Comparison of ENCODE assay signal across 7 mouse cellular contexts in the genomic region with DNA sequence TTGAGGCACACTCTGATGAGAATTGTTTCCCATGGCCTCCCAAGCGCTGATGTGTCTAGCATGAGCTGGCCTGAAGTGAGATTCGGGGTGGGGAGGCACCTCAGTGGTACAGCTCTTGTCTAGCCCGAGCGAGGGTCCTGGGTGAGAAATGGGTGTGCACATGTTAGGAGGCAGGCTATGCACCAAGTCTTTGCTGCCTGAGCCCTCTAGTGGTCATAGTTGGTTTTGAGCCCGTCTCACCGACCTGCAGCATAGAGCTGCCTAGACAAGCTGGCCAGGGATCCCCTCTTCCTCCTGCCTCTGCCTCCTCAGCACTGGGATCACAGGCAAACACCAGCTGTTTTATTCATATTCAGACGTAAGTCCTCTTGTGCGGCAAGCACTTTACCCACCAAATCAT. TPM values are rescaled to one million over a fixed set of nuclear protein-coding genes. Genes with fewer than 3 reads are reported as not detected.
A peak's percentile ranks its signal among the peaks of the same experiment; 100 is the strongest.
DNase-seq lines count a peak whose midpoint lies in the region; ATAC-seq lines count a peak whose summit lies in the region.

No protein-coding gene starts in this region.

- H3K4me2 ChIP-seq in intestine, embryonic 15.5 days (replicated peaks): no peak overlapping the region

- WGBS in intestine, embryonic 15.5 days: 21% methylated on average over 8 of the region's 8 CpGs

- peak; percentile 71 for ATAC-seq in intestine, embryonic 15.5 days
- peak; percentile 81 for ATAC-seq in megakaryocyte progenitor cell, adult 5-6 weeks (replicated peaks; ENCODE audit: poor library complexity)

- intact Hi-C loops in left cerebral cortex, postnatal 25 days (cut with DNase I): no loop called here

- DNase-seq in ZHBTc4 (ENCODE audit: low read depth, low spot score): peak; percentile 93
- peak; percentile 80 to 89 for DNase-seq in cerebellum, postnatal 25 days
- DNase-seq in gastrocnemius, postnatal 10 days: peak; percentile 78
- DNase-seq in left cerebral cortex, postnatal 25 days (ENCODE audit: low spot score in 2 of 2): peak; percentile 78 to 90
- peak; percentile 74 for DNase-seq in right cerebral cortex, postnatal 4 days

- H3K4me3 ChIP-seq in intestine, embryonic 15.5 days (replicated peaks): no peak overlapping the region

- peaks cover 24% of the 10 kb centered on the region for H3K36me3 ChIP-seq in intestine, embryonic 15.5 days

- no peaks in the 10 kb centered on the region for H3K9me3 ChIP-seq in intestine, embryonic 15.5 days

- no peak overlapping the region for H3K9ac ChIP-seq in intestine, embryonic 15.5 days

- H3K27me3 ChIP-seq in intestine, embryonic 15.5 days (replicated peaks): no peaks in the 10 kb centered on the region

- peaks cover 22% of the 10 kb centered on the region for H3K4me1 ChIP-seq in intestine, embryonic 15.5 days (replicated peaks)

- H3K27ac ChIP-seq in intestine, embryonic 15.5 days: no peak overlapping the region

RNA-seq across cellular contexts. Expression of gene Fem1a, which starts 7.4 kb away (rescaled TPM):
- 10 to 100 TPM; 91.9 to 99.8 TPM for total RNA-seq in gastrocnemius, postnatal 10 days (2021)
- polyA plus RNA-seq in intestine, embryonic 15.5 days (2015; fragmentation: Nextera tagmentation; extraction: Ambion mirVana): 12.5 and 12.8 TPM in 2 replicates
- 10 to 100 TPM; 33.5 to 34.1 TPM for total RNA-seq in left cerebral cortex, postnatal 25 days (2021)
- total RNA-seq in megakaryocyte progenitor cell, adult 5-6 weeks (2015): 15.3 and 15.9 TPM in 2 replicates
- 20.7 and 23.4 TPM in 2 replicates for total RNA-seq in megakaryocyte progenitor cell, adult 5-6 weeks (2017)

RNA-seq across cellular contexts. Expression of gene Ticam1, which starts 12.6 kb away (rescaled TPM):
- total RNA-seq in gastrocnemius, postnatal 10 days (2021): 1 to 10 TPM; 6.6 to 6.8 TPM
- polyA plus RNA-seq in intestine, embryonic 15.5 days (2015; fragmentation: Nextera tagmentation; extraction: Ambion mirVana): 11.3 and 13.3 TPM in 2 replicates
- total RNA-seq in left cerebral cortex, postnatal 25 days (2021): 1 to 10 TPM; 5.2 to 5.4 TPM
- total RNA-seq in megakaryocyte progenitor cell, adult 5-6 weeks (2015): 9.0 and 11.4 TPM in 2 replicates
- total RNA-seq in megakaryocyte progenitor cell, adult 5-6 weeks (2017): 3.0 and 4.1 TPM in 2 replicates

RNA-seq across cellular contexts. Expression of gene Plin3, which starts 28.7 kb away (rescaled TPM):
- total RNA-seq in gastrocnemius, postnatal 10 days (2021): 10 to 100 TPM; 37.2 to 41.7 TPM
- 153 and 195 TPM in 2 replicates for polyA plus RNA-seq in intestine, embryonic 15.5 days (2015; fragmentation: Nextera tagmentation; extraction: Ambion mirVana)
- 10 to 100 TPM in 1 of 2 experiments, 1 to 10 TPM in 1; 7.6 to 10.3 TPM for total RNA-seq in left cerebral cortex, postnatal 25 days (2021)
- total RNA-seq in megakaryocyte progenitor cell, adult 5-6 weeks (2015): 7.3 and 8.1 TPM in 2 replicates
- total RNA-seq in megakaryocyte progenitor cell, adult 5-6 weeks (2017): 28.1 TPM in 2 replicates

RNA-seq across cellular contexts. Expression of gene Arrdc5, which starts 36.1 kb away (rescaled TPM):
- not detected for total RNA-seq in gastrocnemius, postnatal 10 days (2021)
- not detected in 2 replicates for polyA plus RNA-seq in intestine, embryonic 15.5 days (2015; fragmentation: Nextera tagmentation; extraction: Ambion mirVana)
- not detected for total RNA-seq in left cerebral cortex, postnatal 25 days (2021)
- not detected in 2 replicates for total RNA-seq in megakaryocyte progenitor cell, adult 5-6 weeks (2015)
- total RNA-seq in megakaryocyte progenitor cell, adult 5-6 weeks (2017): not detected in 2 replicates

RNA-seq across cellular contexts. Expression of gene Uhrf1, which starts 39.1 kb away (rescaled TPM):
- total RNA-seq in gastrocnemius, postnatal 10 days (2021): 10 to 100 TPM; 14.4 to 20.3 TPM
- 124 and 125 TPM in 2 replicates for polyA plus RNA-seq in intestine, embryonic 15.5 days (2015; fragmentation: Nextera tagmentation; extraction: Ambion mirVana)
- total RNA-seq in left cerebral cortex, postnatal 25 days (2021): 1 to 10 TPM in 1 of 2 experiments, under 1 TPM in 1; 0.69 to 1.1 TPM
- 67.8 and 80.7 TPM in 2 replicates for total RNA-seq in megakaryocyte progenitor cell, adult 5-6 weeks (2015)
- total RNA-seq in megakaryocyte progenitor cell, adult 5-6 weeks (2017): 151 and 160 TPM in 2 replicates
